Mouse (Mus musculus) cerebellum, postnatal 10 days (tissue): ENCODE data around the gene Exog.

Experiments used
- DNase-seq, 2 experiments: peaks; one replicate each; pipeline ENCODE4 v3.0.0; 2021; ENCODE audit warnings: mixed read lengths in 2 of 2

The Exog gene

DNA sequence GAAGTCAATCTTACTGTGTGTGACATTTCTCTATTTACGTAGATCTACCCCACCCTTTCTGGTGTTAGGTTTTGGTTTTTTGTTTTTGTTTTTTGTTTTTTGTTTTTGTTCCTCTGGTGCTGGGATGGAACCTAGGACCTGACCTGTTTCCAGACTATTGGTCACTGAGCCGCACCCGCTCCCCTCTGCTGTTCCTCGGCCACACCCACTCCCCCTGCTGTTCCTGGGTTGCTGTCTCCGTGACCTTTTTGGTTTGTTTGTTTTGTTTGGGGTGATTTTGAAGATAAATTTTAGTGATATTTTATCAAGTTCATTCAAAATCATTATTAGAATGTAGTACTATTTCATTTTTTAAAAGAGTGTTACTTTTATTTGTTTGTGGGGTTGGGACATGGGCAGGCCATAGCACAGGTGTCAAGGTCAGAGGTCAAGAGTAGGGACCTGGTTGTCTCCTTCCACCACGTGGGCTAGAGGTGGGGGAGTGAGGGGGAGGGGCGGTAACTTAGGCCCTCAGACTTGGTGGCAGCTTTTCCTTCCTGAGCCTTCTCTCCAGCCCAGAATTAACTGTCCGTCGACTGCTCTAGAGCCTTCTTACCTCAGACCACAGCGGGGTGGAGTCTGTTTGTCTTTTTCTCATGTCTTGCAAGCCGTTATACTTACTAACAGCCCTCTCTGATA lies 60.4 kb downstream of the Exog start:
- DNase-seq = no peak

DNA sequence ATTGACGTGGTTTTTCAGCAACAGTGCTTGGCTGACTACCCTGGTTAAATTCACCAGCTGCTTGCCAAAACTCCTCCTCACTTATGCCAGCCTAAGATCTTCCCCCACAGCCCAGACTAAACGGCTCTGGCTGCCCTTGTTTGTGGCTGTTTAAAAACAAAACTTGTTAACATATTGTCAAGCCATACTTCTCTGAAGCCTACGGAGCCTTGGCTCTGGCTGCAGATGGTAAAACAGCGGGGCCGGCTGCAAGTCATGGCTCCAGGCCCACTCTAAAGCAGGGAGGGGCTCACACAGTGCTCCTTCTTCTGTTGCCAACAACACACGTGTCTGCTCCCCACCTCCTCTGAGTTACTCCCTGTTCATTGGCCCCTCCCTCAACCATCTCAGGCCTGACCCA lies 66.2 kb downstream of the Exog start:
- DNase-seq = peak; percentile 94 to 96

DNA sequence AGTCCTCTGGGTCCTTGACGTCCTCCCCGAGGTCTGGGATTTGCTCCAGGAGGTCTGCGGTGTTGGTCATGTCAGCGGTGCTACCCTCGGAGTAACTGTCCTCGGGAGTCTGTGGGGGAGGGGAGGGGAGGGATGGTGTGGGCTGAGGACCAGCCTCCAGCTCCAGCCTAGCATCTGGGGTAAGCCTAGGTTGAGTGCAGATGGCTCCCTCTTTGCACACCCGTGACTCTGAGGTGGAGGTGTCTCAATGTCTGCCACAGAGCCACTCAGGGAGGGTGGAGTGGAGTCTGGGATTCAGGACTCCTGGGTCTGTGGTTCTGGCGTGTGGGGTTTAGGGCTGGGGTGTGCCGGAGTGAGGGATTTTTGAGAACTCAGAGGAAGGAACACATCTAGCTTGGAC lies 68.2 kb downstream of the Exog start:
- no peak for DNase-seq

DNA sequence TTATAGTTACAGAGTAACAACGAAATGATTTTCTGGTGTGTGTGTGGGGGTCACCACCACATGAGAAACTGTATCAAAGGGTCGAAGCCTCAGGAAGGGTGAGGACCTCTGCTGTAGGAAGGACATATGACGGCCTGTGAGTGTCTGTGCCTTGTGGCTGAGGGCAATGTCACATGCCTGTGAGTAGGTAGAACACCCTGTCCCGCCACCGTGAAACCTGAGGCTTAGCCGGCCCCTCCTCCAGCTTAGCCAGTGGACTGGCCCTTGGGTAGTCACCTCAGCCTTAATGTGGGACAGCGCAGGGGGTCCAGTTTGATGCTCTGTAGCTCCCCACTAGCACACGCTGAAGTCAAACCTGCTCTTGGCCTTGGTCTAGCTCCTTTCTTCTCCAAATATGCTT lies 69.1 kb downstream of the Exog start:
- DNase-seq = no peak

DNA sequence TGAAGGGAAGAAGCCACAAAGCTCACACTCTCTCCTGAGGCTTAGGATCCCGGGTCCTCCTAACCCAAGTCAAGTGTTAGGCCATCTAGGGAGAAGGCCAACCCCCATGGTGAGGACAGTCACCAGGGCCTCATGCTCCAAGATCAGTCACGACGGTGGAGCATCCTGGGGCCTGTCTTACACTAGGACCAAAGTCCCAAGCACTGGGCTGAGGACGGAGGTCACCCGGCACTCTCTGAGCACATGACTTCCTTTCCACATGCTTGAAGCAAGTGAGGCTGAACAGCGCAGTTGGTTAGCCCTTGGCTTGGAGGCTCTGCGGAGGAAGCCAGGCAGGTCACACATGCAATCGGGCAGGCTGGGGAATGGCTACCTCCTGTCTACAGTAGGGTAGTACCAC lies 70.2 kb downstream of the Exog start:
- DNase-seq = no peak
